Mouse (Mus musculus): ENCODE measurements around the gene Plekha6. TPM values are rescaled to one million over a fixed set of nuclear protein-coding genes. Genes with fewer than 3 reads are reported as not detected.
A peak's percentile ranks its signal among the peaks of the same experiment; 100 is the strongest.

The Plekha6 gene
- polyA plus RNA-seq, 1 experiment from 2014 or later: 8.8 TPM

DNA sequence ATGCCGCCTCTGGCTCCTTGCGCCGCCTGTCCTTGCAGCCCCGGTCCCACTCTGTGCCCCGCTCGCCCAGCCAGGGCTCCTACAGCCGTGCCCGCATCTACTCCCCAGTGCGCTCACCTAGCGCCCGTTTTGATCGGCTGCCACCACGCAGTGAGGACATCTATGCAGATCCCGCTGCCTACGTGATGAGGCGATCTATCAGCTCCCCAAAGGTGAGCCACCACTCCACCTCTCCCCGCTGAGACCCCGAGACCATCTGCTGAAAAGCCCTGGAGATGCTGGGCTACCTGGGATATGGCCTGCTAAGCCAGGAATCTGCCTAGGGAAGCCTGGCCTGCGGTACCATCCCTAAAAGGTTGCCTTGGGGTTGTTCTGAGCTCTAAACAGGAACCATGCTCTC lies 110.2 kb downstream of the Plekha6 start:
- no peak for TF ChIP-seq CTCF (IDR thresholded peaks at IDR 0.05; ENCODE audit: low read depth)
- 0 out of 2 replicates have a peak, but pooled peaks cover 2% of the 10 kb centered on the region for H3K4me1 ChIP-seq (replicated peaks; ENCODE audit: insufficient read depth, low read length)
- no peaks in the 10 kb centered on the region for H3K9me3 ChIP-seq (replicated peaks; ENCODE audit: low read length)
- no peaks in the 10 kb centered on the region for H3K27me3 ChIP-seq (ENCODE audit: insufficient read depth, low read length)
- H3K9ac ChIP-seq (ENCODE audit: low read depth, low read length): no peak overlapping the region
- no peak overlapping the region for H3K4me3 ChIP-seq (replicated peaks; ENCODE audit: low read depth, low read length)
- ATAC-seq (replicated peaks; ENCODE audit: low FRiP score, low read depth): no peak
- H3K4me2 ChIP-seq (ENCODE audit: low read length): no peak overlapping the region
- H3K27ac ChIP-seq: no peak overlapping the region
- no peak for DNase-seq (ENCODE audit: low spot score)
- peaks cover 10% of the 10 kb centered on the region for H3K36me3 ChIP-seq (ENCODE audit: insufficient read depth, low read length)
- 89% methylated on average over 19 of the region's 19 CpGs for WGBS

DNA sequence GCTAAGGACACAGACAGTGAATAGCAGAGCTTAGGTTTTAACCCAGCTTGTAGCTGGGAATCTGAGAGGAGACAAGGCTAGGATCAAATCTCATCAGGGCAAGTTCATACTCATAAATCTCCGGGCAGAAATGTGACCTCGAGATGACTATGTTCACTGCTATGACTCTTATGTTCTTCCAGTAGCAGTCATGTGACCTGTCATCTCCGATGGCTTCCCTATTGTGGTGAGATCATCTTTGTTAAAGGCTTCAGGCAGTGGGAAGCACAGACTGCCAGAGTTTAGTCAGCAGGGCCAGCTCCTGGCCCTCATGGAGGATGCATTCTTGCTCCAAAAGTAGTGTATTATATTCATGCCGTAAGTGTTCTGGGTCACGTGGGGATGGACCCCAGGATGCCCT lies 113.0 kb downstream of the Plekha6 start:
- Histone ChIP-seq H3K9me3 (replicated peaks; ENCODE audit: low read length) (no peaks in the 10 kb centered on the region), H3K9ac (ENCODE audit: low read depth, low read length) (no peak overlapping the region), H3K27ac (no peak overlapping the region; the same call in 1 of the 2 replicates), H3K36me3 (ENCODE audit: insufficient read depth, low read length) (peaks cover 10% of the 10 kb centered on the region), H3K4me1 (replicated peaks; ENCODE audit: insufficient read depth, low read length) (0 out of 2 replicates have a peak, but pooled peaks cover 6% of the 10 kb centered on the region), H3K4me3 (replicated peaks; ENCODE audit: low read depth, low read length) (no peak overlapping the region), H3K27me3 (ENCODE audit: insufficient read depth, low read length) (no peaks in the 10 kb centered on the region), H3K4me2 (ENCODE audit: low read length) (no peak overlapping the region)
- DNase-seq (ENCODE audit: low spot score): peak; percentile 69
- ATAC-seq (replicated peaks; ENCODE audit: low FRiP score, low read depth): peak; percentile 50; the same call in 1 of the 2 replicates
- WGBS: 54% methylated on average over 5 of the region's 5 CpGs
- no peak for TF ChIP-seq CTCF (IDR thresholded peaks at IDR 0.05; ENCODE audit: low read depth)

- Histone ChIP-seq H3K27me3 (ENCODE audit: insufficient read depth, low read length) (no peaks in the 10 kb centered on the region), H3K9ac (ENCODE audit: low read depth, low read length) (no peak overlapping the region), H3K4me3 (replicated peaks; ENCODE audit: low read depth, low read length) (no peak overlapping the region), H3K9me3 (replicated peaks; ENCODE audit: low read length) (no peaks in the 10 kb centered on the region), H3K4me2 (ENCODE audit: low read length) (no peak overlapping the region), H3K36me3 (ENCODE audit: insufficient read depth, low read length) (peaks cover 5% of the 10 kb centered on the region; the same call in 1 of the 2 replicates), H3K27ac (no peak overlapping the region), H3K4me1 (replicated peaks; ENCODE audit: insufficient read depth, low read length) (0 out of 2 replicates have a peak, but pooled peaks cover 6% of the 10 kb centered on the region)
- ATAC-seq (replicated peaks; ENCODE audit: low FRiP score, low read depth) (no peak), DNase-seq (ENCODE audit: low spot score) (no peak)
- WGBS: 42% methylated on average over 6 of the region's 6 CpGs
- TF ChIP-seq CTCF (IDR thresholded peaks at IDR 0.05; ENCODE audit: low read depth): no peak
These were observed 114.5 kb downstream of the Plekha6 start for GRCm38 (mm10) chr1:133278539-133278938.

DNA sequence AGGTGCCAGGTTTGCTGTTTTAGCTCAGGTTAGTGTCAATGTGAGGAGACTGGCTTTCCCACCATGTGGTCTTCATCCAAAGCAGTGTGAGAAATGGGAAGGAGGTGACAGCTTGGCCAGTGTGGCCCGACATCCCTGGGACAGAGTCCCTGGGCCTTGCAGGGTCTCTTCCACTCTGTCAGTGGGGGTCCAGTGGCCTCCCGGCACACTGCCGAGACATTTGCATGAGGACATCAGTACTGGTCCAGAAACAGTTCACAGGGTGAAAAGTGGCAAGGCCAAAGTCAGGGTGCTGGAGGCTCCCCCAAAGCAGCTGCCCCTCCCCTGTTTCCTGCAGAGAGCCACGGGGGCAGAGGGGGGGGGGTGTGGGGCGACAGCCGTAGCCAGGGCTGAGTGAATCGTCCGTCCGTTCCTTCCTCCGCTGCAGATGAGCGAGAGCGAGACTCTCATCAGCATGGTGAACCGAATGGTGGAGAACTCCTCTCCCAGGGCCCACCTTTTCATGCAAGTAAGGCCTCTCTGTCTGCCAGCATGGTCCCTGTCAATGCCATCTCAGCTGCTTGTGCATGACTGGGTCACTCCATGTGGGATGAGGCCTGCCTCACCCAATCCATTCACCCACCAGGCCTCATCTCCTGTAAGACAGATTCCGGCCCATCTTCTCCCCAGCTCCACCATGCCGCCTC lies 115.1 kb downstream of the Plekha6 start:
- H3K27me3 ChIP-seq (ENCODE audit: insufficient read depth, low read length): no peaks in the 10 kb centered on the region
- H3K4me1 ChIP-seq (replicated peaks; ENCODE audit: insufficient read depth, low read length): 0 out of 2 replicates have a peak, but pooled peaks cover 6% of the 10 kb centered on the region
- 61% methylated on average over 15 of the region's 15 CpGs for WGBS
- ATAC-seq (replicated peaks; ENCODE audit: low FRiP score, low read depth) (0 out of 2 replicates have a peak, but pooled peaks have one; percentile 23), DNase-seq (ENCODE audit: low spot score) (no peak)
- H3K4me3 ChIP-seq (replicated peaks; ENCODE audit: low read depth, low read length): no peak overlapping the region
- no peak overlapping the region for H3K4me2 ChIP-seq (ENCODE audit: low read length)
- TF ChIP-seq CTCF (IDR thresholded peaks at IDR 0.05; ENCODE audit: low read depth): no peak
- peaks cover 5% of the 10 kb centered on the region; the same call in 1 of the 2 replicates for H3K36me3 ChIP-seq (ENCODE audit: insufficient read depth, low read length)
- no peaks in the 10 kb centered on the region for H3K9me3 ChIP-seq (replicated peaks; ENCODE audit: low read length)
- no peak overlapping the region for H3K9ac ChIP-seq (ENCODE audit: low read depth, low read length)
- no peak overlapping the region for H3K27ac ChIP-seq

DNA sequence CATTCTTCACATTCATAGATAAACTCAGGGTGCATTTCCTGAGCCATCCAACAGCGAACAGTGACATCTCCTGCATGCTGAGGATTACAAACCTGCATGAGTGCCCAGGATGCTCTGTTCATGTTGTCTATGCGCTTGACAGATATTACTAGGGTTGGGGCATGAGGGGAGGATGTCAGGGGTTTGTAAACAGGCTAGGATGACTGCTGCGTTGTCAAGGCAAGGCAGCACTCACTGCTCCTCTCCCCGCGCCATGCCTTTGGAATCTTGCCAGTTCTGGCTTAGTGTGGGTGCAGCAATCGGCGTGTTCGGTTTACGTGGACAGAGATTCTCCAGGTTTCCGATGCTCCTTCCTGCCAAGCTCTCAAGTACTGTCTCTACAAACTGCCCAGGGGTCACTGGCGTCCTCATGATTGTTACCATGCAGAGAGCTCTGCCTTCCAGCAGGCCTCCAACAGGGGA lies 115.7 kb downstream of the Plekha6 start:
- no peak for DNase-seq (ENCODE audit: low spot score)
- no peak overlapping the region for H3K9ac ChIP-seq (ENCODE audit: low read depth, low read length)
- H3K4me2 ChIP-seq (ENCODE audit: low read length): no peak overlapping the region
- no peaks in the 10 kb centered on the region for H3K27me3 ChIP-seq (ENCODE audit: insufficient read depth, low read length)
- no peak overlapping the region for H3K4me3 ChIP-seq (replicated peaks; ENCODE audit: low read depth, low read length)
- 0 out of 2 replicates have a peak, but pooled peaks cover 6% of the 10 kb centered on the region for H3K4me1 ChIP-seq (replicated peaks; ENCODE audit: insufficient read depth, low read length)
- TF ChIP-seq CTCF (IDR thresholded peaks at IDR 0.05; ENCODE audit: low read depth): no peak
- H3K36me3 ChIP-seq (ENCODE audit: insufficient read depth, low read length): peaks cover 5% of the 10 kb centered on the region; the same call in 1 of the 2 replicates
- no peak overlapping the region for H3K27ac ChIP-seq
- no peak for ATAC-seq (replicated peaks; ENCODE audit: low FRiP score, low read depth)
- no peaks in the 10 kb centered on the region for H3K9me3 ChIP-seq (replicated peaks; ENCODE audit: low read length)
- WGBS: 81% methylated on average over 11 of the region's 11 CpGs

DNA sequence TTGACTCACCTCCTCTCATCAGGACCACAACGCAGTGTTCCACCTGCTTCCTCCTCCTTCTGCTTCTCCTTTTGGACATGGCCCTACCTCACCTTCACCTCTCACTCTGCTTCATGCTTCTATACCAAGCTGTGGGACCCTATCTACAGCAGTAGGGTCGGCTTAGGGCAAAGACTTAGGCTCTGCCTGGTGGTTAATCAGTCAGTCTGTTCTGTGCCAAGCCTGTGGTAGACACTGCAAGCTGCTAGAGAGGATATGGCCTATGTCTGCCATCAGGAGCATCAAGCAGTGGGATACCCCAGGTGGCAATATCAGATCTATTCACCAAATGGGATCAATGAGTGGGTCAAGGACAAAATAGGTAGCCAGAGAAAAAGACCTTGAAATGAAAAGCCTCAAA lies 116.5 kb downstream of the Plekha6 start:
- WGBS: 85% methylated on average over 2 of the region's 2 CpGs
- no peak for DNase-seq (ENCODE audit: low spot score)
- ATAC-seq (replicated peaks; ENCODE audit: low FRiP score, low read depth): no peak
- Histone ChIP-seq H3K9me3 (replicated peaks; ENCODE audit: low read length) (no peaks in the 10 kb centered on the region), H3K27me3 (ENCODE audit: insufficient read depth, low read length) (no peaks in the 10 kb centered on the region), H3K36me3 (ENCODE audit: insufficient read depth, low read length) (peaks cover 7% of the 10 kb centered on the region; the same call in 1 of the 2 replicates), H3K4me1 (replicated peaks; ENCODE audit: insufficient read depth, low read length) (0 out of 2 replicates have a peak, but pooled peaks cover 6% of the 10 kb centered on the region), H3K9ac (ENCODE audit: low read depth, low read length) (no peak overlapping the region), H3K4me3 (replicated peaks; ENCODE audit: low read depth, low read length) (no peak overlapping the region), H3K4me2 (ENCODE audit: low read length) (no peak overlapping the region), H3K27ac (no peak overlapping the region)
- no peak for TF ChIP-seq CTCF (IDR thresholded peaks at IDR 0.05; ENCODE audit: low read depth)
